Mouse (Mus musculus) limb, embryonic 13.5 days (tissue): Measurements from ENCODE around the gene Crebrf. TPM values are rescaled to one million over a fixed set of nuclear protein-coding genes. Genes with fewer than 3 reads are reported as not detected.

Experiments used
- ATAC-seq: fragments of 200-750 bp; cut with Nextera tagmentation; 2 replicates; pipeline ENCODE4 v1.8.0; 2017; ENCODE audit warnings: low read depth, moderate number of reproducible peaks, moderate TSS enrichment; ENCODE audit not compliant: low FRiP score
- H3K27ac ChIP-seq: fragments of 300-500 bp; sonication (generic); 2 replicates; pipeline ENCODE4 v1.5.1; 2015; ENCODE audit warnings: inconsistent platforms, mild to moderate bottlenecking, moderate library complexity
- H3K27me3 ChIP-seq: fragments of 300-500 bp; sonication (generic); 2 replicates; pipeline ENCODE4 v1.6.1; 2015; ENCODE audit warnings: mild to moderate bottlenecking, inconsistent platforms
- H3K36me3 ChIP-seq: fragments of 300-500 bp; sonication (generic); 2 replicates; pipeline ENCODE4 v1.6.1; 2015; ENCODE audit warnings: inconsistent platforms, mild to moderate bottlenecking, moderate library complexity
- H3K4me1 ChIP-seq: fragments of 300-500 bp; sonication (generic); 2 replicates; pipeline ENCODE4 v1.6.1; 2015; ENCODE audit warnings: inconsistent platforms
- H3K4me2 ChIP-seq: fragments of 300-500 bp; sonication (generic); replicated peaks from 2 replicates; pipeline ENCODE4 v1.6.1; 2015; ENCODE audit warnings: inconsistent platforms, mild to moderate bottlenecking, moderate library complexity
- H3K4me3 ChIP-seq: fragments of 300-500 bp; sonication (generic); 2 replicates; pipeline ENCODE4 v1.5.1; 2015; ENCODE audit warnings: moderate library complexity, mild to moderate bottlenecking, inconsistent platforms
- H3K9ac ChIP-seq: fragments of 300-500 bp; sonication (generic); 2 replicates; pipeline ENCODE4 v1.6.1; 2015; ENCODE audit warnings: mild to moderate bottlenecking, inconsistent platforms
- H3K9me3 ChIP-seq: fragments of 300-500 bp; sonication (generic); 2 replicates; pipeline ENCODE4 v1.6.1; 2016; ENCODE audit warnings: inconsistent platforms
- WGBS: fragments of 180-500 bp; shearing (Covaris S2); methylation state at CpG from one replicate; pipeline ENCODE4 v1.1.7; 2015; 5-methylcytosine and 5-hydroxymethylcytosine counted together
- polyA plus RNA-seq: library from polyadenylated mRNA; unstranded; fragments of >200 nt; fragmentation: Nextera tagmentation; extraction: Ambion mirVana; gene quantifications from 2 replicates; pipeline ENCODE4 v1.2.1, GENCODE M21; 2015

The Crebrf gene
- polyA plus RNA-seq, 1 experiment from 2014 or later: 5.6 TPM

DNA sequence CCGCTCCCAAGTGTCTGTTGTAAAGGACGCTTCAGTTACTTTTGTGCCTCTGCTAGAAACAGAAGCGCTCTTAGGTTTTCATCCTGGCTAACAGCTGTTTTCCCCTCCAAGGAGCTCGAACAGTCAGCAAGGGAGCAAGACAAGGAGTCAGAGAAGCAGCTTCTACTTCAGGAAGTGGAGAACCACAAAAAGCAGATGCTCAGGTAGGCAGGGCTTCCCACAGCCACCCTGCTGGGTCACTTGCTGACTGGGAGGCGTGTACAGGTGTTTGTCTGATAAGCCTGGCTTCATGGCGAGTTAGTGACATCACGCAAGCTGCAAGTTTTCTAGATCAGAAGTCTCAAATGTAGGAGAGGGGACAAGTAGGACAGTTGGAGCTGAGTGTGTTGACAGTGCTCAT, 71.1 kb downstream of the Crebrf start:
- Histone ChIP-seq H3K4me3 (no peak overlapping the region), H3K9me3 (no peaks in the 10 kb centered on the region), H3K27ac (no peak overlapping the region), H3K36me3 (peaks cover 78% of the 10 kb centered on the region), H3K4me1 (peaks cover 8% of the 10 kb centered on the region), H3K4me2 (no peak overlapping the region), H3K9ac (no peak overlapping the region), H3K27me3 (no peaks in the 10 kb centered on the region)
- WGBS: 90% methylated on average over 7 of the region's 7 CpGs
- no peak for ATAC-seq

DNA sequence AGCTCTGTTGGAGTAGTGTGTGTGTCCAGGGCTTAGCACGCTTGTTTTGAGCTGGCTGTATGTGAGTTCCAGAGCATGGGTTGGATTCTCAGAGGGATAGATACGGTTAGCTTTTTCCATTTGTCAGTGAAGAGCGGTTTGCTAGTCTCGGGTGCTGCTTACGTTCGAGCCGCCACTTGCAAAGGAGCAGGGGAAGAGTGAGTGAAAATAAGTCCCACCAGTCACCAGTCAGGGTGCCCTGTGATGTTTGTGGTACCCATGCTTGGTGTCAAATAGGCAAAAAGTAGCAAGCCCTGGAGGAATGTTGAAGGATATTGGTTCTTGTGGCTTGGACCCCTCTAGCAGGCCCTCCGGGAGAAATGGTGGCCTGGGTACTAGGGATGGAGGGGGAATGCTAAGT, 73.5 kb downstream of the Crebrf start:
- H3K4me3 ChIP-seq: no peak overlapping the region
- peaks cover 91% of the 10 kb centered on the region for H3K36me3 ChIP-seq
- H3K4me1 ChIP-seq: no peaks in the 10 kb centered on the region
- H3K9ac ChIP-seq: no peak overlapping the region
- no peaks in the 10 kb centered on the region for H3K27me3 ChIP-seq
- no peak overlapping the region for H3K4me2 ChIP-seq
- 94% methylated on average over 8 of the region's 8 CpGs for WGBS
- no peak overlapping the region for H3K27ac ChIP-seq
- no peaks in the 10 kb centered on the region for H3K9me3 ChIP-seq
- ATAC-seq: no peak

DNA sequence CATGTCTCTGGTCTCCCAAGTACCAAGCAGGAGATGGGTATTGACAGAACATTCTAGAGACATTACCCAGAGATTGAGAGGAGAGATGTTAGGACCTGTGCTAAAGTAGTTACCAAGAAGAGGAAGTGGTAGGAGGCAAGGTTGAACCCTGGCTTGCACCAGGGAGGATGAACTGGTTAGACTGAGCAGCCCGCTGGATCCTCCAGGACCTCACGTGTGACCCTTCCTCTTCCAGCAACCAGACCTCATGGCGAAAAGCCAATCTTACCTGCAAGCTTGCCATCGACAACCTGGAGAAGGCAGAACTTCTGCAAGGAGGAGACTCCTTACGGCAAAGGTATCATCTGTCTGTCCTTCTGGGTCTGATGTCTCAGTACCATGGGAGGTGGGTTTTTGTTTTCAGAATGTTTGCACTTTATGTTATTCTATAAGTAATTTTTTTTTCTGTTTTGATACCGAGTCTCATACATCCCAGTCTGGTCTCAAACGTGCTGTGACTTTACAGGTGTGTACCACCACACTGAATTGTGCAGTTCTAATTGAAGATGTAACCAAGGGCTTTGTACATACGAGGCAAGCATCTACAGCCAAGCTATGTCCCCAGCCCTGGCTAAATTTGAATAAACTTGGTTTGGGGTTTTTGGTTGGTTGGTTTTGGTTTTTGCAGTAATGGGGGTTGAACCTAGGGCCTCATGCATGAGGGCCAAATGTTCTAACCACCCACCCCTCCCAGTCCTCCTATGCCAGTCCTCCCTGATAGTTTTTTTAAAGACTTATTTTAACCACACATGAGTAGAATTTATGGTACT, 74.2 kb downstream of the Crebrf start:
- no peak for ATAC-seq
- Histone ChIP-seq H3K9me3 (no peaks in the 10 kb centered on the region), H3K27ac (no peak overlapping the region), H3K4me1 (no peaks in the 10 kb centered on the region), H3K9ac (no peak overlapping the region), H3K4me3 (no peak overlapping the region), H3K27me3 (no peaks in the 10 kb centered on the region), H3K4me2 (no peak overlapping the region), H3K36me3 (peaks cover 84% of the 10 kb centered on the region)
- 89% methylated on average over 8 of the region's 8 CpGs for WGBS

DNA sequence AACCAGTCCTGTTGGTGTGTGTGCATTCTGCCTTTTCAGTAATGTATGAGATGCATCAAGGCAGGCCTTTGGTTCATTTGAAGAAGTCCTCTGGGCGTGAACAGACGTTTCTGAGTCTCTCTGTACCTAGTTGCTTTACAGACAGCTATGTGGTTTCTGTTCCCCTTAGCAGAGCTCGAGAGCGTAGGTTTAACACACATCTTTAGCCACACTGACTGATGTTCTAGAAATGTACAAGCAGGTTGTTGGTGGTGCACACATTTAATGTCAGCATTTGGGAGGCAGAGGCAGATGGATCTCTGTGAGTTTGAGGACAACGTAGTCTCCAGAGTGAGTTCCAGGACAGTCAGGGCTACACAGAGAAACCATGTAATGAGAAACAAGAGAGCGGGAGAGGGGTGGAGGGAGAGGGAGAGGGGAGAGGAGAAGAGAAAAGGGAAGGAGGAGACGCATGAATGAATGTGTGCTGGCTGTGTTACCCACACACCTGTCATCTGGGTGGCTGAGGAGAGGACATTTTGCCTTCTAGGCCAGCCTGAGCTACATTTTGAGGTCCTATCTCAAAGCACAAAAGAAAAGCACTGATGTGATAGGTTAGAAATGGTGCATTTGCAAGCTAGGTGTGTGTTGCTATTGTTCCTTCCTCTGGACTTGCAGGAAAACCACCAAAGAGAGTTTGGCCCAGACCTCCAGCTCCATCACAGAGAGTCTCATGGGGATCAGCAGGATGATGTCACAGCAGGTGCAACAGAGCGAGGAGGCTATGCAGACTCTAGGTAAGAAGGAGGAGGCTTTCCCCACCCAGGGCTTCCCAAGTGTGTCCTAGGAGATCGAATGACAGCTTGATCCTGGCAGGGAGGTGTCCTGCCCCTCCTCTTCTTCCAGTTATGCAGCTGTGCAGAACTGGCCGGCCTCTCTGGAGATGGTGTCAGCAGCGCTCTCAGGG, 75.1 kb downstream of the Crebrf start:
- Histone ChIP-seq H3K27me3 (no peaks in the 10 kb centered on the region), H3K36me3 (peaks cover 75% of the 10 kb centered on the region), H3K27ac (no peak overlapping the region), H3K4me2 (no peak overlapping the region), H3K9ac (no peak overlapping the region), H3K4me1 (no peaks in the 10 kb centered on the region), H3K4me3 (no peak overlapping the region), H3K9me3 (no peaks in the 10 kb centered on the region)
- no peak for ATAC-seq
- 88% methylated on average over 11 of the region's 11 CpGs for WGBS

DNA sequence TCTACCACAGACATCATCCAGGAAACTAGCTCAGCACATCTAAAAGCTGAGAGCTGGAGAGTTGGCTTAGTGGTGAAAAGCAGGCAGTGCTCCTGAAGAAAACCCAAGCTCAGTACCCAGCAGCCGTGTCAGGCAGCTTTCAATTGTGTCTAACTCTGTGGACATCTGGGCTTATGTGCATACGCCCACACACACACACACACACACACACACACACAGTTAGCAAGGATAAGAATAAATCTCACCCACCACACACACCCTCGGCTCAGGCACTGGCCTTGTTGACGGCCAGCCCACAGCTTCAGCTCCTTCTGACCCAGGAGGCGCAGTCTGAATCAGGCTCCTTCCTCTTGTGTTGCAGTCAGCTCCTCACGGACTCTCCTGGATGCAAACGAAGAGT, 76.1 kb downstream of the Crebrf start:
- WGBS: 87% methylated on average over 7 of the region's 7 CpGs

DNA sequence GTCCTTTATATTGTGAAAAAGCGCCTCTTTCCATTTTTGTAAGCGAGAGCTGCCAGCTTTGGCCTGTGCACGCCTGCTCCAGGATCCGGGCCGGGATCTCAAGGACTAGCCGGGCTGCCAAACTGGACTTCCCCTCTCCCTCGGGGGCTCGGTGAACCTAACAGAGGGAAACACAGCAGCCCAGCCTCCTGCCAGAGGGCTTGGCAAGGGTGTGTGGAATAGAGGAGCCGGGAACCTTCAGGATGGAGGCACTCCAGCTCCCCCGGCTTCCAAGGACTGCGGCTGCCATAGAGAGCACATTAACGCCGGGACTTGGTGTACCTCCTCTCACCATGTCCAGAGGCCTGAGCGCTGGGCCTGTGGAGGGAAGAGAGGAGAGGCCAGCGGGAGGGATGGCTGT, 76.6 kb downstream of the Crebrf start:
- WGBS: 89% methylated on average over 15 of the region's 15 CpGs

More for the DNA sequence above, 76.1 kb downstream of the Crebrf start:
- no peak overlapping the region for H3K27ac ChIP-seq
- H3K9me3 ChIP-seq: no peaks in the 10 kb centered on the region
- no peaks in the 10 kb centered on the region for H3K4me1 ChIP-seq
- H3K9ac ChIP-seq: no peak overlapping the region
- H3K4me3 ChIP-seq: no peak overlapping the region
- no peak for ATAC-seq
- no peaks in the 10 kb centered on the region for H3K27me3 ChIP-seq
- no peak overlapping the region for H3K4me2 ChIP-seq
- H3K36me3 ChIP-seq: peaks cover 67% of the 10 kb centered on the region

DNA sequence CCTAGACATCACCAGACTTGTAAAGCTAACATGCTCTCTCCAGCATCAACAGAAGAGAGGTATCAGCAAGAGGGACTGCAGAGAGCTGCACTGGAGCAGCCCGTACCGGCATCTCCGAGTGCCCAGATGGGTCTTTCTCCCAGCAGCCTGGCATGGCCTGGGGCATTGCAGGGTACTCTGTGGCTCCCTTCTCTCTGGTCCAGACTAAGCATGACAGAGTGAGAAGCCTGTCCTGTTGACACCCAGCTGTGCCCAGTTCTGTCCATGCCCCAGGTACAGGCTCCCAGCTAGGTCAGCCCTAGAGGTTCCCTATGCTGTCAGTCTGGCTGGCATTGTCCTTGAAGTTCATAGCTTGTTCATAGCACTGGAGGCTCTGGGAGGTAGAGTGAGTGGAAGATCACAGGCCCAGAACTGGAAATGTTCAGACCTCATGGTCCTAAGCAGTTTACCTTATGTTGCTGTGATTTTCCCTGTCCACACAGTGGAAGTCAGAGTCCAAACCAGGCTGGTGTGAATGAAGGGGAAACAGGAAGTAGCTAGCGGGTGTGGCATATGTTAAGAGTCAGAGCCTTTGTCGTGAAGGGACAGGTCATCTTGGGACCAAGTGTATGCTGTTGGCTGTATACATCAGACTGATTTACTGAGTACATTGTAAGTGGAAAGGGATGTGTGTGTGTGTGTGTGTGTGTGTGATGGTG, 77.8 kb downstream of the Crebrf start:
- H3K9me3 ChIP-seq: no peaks in the 10 kb centered on the region
- H3K27me3 ChIP-seq: no peaks in the 10 kb centered on the region
- H3K4me1 ChIP-seq: no peaks in the 10 kb centered on the region
- H3K4me2 ChIP-seq: no peak overlapping the region
- H3K36me3 ChIP-seq: peaks cover 55% of the 10 kb centered on the region
- 87% methylated on average over 5 of the region's 5 CpGs for WGBS
- no peak for ATAC-seq
- no peak overlapping the region for H3K4me3 ChIP-seq
- no peak overlapping the region for H3K27ac ChIP-seq
- no peak overlapping the region for H3K9ac ChIP-seq

More for the DNA sequence above, 76.6 kb downstream of the Crebrf start:
- Histone ChIP-seq H3K27ac (no peak overlapping the region), H3K27me3 (no peaks in the 10 kb centered on the region), H3K9ac (no peak overlapping the region), H3K4me3 (no peak overlapping the region), H3K36me3 (peaks cover 62% of the 10 kb centered on the region), H3K4me1 (no peaks in the 10 kb centered on the region), H3K4me2 (no peak overlapping the region), H3K9me3 (no peaks in the 10 kb centered on the region)
- no peak for ATAC-seq

DNA sequence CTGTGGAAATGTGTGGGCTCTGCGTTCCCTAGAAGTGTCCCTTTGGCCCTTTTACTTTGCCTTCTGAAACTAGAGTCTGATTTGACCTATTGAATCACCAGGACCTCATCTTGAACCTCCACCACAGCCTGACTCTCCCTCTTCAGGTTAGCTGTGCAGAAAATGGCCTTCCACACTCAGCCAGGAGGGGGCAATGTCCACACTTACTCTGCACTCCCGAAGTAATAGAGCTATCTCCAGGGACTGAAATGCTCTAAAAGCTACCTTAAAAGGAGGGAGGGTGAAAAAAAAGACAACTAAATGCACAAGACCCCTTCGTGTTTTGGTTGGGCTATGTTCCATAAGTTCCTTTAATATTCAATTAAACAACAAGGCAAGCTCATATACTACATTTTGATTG, 79.3 kb downstream of the Crebrf start:
- Histone ChIP-seq H3K4me1 (no peaks in the 10 kb centered on the region), H3K27ac (no peak overlapping the region), H3K36me3 (peaks cover 40% of the 10 kb centered on the region), H3K9me3 (no peaks in the 10 kb centered on the region), H3K27me3 (no peaks in the 10 kb centered on the region), H3K4me3 (no peak overlapping the region), H3K9ac (no peak overlapping the region), H3K4me2 (no peak overlapping the region)
- no peak for ATAC-seq
- 22% methylated on average over 3 of the region's 3 CpGs for WGBS

DNA sequence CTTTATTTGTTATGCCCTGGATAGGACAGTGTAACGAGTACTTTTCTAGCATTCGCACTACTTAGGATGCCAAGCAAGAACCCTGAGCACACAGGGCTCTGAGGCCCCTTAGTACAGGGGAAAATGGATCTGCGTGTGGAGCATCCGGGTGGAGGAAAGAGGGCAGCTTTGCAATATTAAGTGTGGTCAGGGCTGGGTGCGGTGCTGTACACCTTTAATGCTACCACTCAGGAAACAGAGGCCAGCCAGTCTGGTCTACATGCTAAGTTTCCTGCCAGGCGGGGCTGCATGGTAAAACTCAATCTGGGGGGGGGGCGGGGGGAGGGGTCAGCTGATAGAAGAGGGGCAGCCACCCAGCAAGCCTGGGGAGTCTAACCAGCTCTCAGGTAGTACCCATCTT, 79.9 kb downstream of the Crebrf start:
- Histone ChIP-seq H3K27ac (no peak overlapping the region), H3K4me2 (no peak overlapping the region), H3K27me3 (no peaks in the 10 kb centered on the region), H3K4me1 (no peaks in the 10 kb centered on the region), H3K9ac (no peak overlapping the region), H3K4me3 (no peak overlapping the region), H3K36me3 (peaks cover 34% of the 10 kb centered on the region), H3K9me3 (no peaks in the 10 kb centered on the region)
- no peak for ATAC-seq
- WGBS: 69% methylated on average over 7 of the region's 7 CpGs

DNA sequence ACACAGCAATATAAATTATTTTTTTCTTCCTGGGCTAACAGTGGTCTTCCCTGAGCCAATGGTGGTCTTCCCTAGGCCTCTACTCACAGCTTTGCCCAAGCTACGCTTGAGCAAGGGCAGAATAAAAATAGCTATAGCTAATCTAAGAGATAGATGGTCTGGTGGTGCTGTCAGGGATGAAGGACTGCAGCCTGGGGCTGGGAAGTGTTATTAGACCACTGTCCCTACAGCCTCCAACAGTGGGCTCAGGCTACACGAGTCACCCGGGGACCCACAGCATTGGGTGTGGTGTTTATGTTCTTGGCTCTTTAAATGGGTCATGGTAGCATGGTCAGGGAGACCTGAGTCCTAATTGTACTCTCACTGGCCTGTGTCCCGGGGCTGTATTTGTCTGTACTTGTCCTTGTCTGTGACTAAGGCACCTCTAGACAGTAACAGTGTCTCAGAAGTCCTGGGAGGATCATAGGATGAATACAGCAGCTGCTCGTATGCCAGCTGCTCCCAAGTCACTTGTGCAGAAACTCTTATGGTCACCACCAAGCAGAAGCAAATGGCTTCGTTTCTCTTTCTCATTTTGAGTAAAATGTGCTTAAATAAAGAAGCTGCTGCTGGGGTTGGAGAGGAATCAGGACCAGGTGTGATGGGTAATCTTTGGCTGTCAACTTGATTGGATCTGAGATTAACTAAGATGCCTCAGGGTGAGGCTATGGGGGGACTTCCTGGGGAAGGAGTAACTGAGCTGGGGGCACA, 82.1 kb downstream of the Crebrf start:
- peaks cover 12% of the 10 kb centered on the region for H3K36me3 ChIP-seq
- no peak overlapping the region for H3K4me2 ChIP-seq
- no peak overlapping the region for H3K4me3 ChIP-seq
- no peaks in the 10 kb centered on the region for H3K9me3 ChIP-seq
- no peak overlapping the region for H3K27ac ChIP-seq
- no peak for ATAC-seq
- H3K9ac ChIP-seq: no peak overlapping the region
- WGBS: 67% methylated on average over 6 of the region's 6 CpGs
- H3K27me3 ChIP-seq: no peaks in the 10 kb centered on the region
- no peaks in the 10 kb centered on the region for H3K4me1 ChIP-seq

DNA sequence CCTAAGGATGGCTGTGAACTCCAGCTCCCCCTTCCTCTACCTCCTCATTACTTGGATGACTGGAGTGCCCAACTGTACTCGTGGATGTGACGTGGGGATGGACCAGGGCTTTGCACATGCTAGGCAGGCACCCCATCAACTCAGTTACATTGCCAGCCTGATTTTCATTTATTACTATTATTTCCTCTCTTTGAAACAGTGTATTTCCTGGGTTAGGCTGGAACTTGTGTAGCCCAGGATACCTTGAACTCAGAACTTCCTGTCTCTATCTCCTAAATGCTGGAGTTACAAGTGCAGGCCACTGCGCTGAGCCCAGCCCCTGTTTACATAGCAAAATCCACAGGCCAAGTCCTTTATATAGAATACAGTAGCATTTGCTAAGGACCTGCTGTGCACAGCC, 87.4 kb downstream of the Crebrf start:
- 85% methylated on average over 3 of the region's 3 CpGs for WGBS
- no peak overlapping the region for H3K9ac ChIP-seq
- ATAC-seq: no peak

More for the DNA sequence above, 87.4 kb downstream of the Crebrf start:
- H3K4me2 ChIP-seq: no peak overlapping the region
- no peaks in the 10 kb centered on the region for H3K4me1 ChIP-seq
- H3K27ac ChIP-seq: no peak overlapping the region
- H3K9me3 ChIP-seq: no peaks in the 10 kb centered on the region
- no peaks in the 10 kb centered on the region for H3K27me3 ChIP-seq
- H3K4me3 ChIP-seq: no peak overlapping the region
- H3K36me3 ChIP-seq: no peaks in the 10 kb centered on the region
